Mouse (Mus musculus): ENCODE results near the gene Wasf1.

Wasf1 gene

GRCm38 (mm10) chr10:40983761-40984160 lies 100.5 kb downstream of the Wasf1 start:
- no peak for DNase-seq (ENCODE audit: low spot score)

DNA sequence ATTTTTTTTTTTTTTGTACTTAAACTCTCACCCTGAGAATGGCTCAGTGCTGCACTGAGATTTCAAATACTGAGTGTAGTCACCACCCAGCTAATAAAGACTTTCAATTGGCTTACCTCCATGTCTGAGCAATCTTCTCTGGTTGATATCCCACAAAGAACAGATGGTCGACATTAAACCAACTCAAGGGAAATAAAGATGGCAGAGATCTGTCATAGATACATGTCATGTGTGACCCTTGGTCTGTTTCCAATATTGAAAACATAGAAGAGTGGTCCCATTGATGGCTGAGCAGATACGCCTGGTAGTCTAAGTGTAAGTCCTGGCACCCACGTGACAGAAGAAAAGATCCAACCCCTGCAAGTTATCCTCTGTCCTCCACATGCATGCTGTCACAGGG lies 101.3 kb downstream of the Wasf1 start:
- DNase-seq (ENCODE audit: low spot score): no peak

DNA sequence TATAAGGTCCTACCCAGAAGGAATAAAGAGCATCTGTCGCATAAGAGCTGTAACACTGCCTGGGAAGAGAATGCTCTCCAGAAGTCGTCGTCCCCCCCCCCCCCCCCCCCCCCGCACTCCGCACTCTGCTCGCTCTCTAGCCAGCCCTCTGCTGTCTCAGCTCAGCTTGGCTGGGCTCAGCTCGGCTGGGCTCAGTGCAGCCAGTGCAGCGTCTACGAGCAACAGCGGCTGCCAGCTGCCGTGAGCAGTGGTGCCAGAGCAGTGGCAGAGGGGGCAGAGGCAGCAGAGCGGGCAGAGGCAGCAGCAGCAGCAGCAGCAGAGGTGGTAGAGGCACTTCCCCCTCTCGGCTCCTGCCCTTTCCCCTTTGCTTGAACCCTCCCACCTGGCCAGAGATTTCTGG lies 102.1 kb downstream of the Wasf1 start:
- DNase-seq (ENCODE audit: low spot score): no peak

All from testis, postnatal 14 days (tissue).